Mouse (Mus musculus) lung, postnatal 0 days (tissue): ENCODE results near the gene Nat14.

Experiments used
- CTCF ChIP-seq: IDR thresholded peaks from 2 replicates; pipeline ENCODE4 v1.5.1; 2016; ENCODE audit warnings: antibody characterized with exemption, mild to moderate bottlenecking
- EP300 ChIP-seq: IDR thresholded peaks from 2 replicates; pipeline ENCODE4 v1.6.1; 2016; ENCODE audit warnings: antibody characterized with exemption, mild to moderate bottlenecking, control low read depth

DNA sequence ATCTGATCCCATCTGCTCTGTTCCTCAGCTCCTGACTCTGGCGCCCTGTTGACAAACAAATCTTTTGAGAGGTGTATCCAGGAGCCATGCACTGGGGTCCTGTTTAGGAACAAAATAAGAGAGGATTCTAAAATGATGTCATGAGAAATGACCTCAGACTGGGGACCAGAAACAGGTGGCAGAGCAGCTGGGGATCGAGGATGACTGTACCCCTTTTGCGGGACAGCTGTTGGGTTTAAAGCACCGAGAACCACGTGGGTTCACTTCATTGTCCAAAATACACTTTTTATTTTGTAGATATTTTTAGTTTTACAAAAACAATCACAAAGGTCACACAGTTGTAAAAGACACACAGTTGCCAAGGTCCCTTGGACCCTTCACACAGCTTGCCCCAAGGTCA is 43.2 kb downstream of the Nat14 start:
- TF ChIP-seq CTCF (no peak), EP300 (no peak)
